Mouse (Mus musculus): ENCODE data around the gene Syt9.

Gene Syt9

GRCm38 (mm10) chr7:107370232-107371125 is at the start of gene Syt9:
Syt9 (plus strand) TSS chr7:107370728.
- peak in 1 of 2 experiments; percentile 62 for DNase-seq (ENCODE audit: low spot score in 2 of 2)

GRCm38 (mm10) chr7:107339013-107339412 is 31.5 kb upstream of the Syt9 start:
- no peak for DNase-seq (ENCODE audit: low spot score in 2 of 2)

- no peak for DNase-seq (ENCODE audit: low spot score in 2 of 2)
Observed at GRCm38 (mm10) chr7:107339560-107340057, 30.9 kb upstream of the Syt9 start.

DNA sequence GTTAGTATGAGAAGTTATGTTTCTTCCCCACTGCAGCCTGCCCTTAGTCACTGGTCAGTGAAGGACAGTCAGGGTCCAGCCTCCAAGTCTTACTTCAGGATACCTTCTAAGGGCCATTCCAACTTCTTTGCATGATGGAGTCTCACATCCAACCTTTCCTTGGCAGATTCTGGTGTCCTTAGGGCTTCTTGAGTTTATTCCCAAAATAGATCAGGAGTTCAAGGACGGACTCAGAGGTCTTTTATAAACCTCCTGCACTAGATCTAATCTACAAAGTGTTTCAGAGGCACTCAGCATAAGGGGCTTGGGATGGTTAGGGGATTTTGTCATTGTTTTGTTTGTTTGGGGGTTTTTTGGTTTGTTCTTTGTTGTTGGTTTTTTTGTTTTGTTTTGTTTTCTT is 30.3 kb upstream of the Syt9 start:
- no peak for DNase-seq (ENCODE audit: low spot score in 2 of 2)

DNA sequence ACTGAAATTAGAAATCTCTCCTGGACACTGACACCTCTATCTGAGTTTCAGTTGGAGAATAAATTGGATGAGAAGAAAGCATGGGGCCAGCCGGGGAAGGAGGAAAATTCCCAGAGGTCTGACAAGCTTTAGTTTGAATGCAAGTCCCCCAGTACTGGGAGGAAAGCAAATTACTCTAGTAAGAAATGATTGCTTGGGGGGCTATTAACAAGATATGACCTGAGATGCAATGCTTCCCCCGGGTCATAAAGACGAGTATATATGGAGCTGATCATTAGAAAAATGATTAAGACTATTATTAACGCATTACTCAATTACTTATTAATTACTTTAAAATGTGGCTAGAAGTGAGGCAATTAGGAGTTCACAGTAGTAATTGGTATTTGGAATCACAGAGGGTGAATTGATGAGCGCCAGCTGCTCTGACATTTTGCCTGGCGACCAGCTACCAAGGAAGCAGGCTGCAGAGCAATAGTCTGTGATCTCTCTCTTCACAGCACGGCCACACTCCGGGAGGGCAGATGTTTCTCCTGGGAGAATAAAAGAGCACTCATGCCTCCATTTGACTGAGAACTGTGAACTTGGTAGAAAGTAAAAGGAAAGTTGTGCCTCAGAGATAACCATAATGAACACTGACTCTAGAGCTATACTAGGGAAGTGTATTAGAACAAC is 28.9 kb upstream of the Syt9 start:
- no peak for DNase-seq (ENCODE audit: low spot score in 2 of 2)

DNA sequence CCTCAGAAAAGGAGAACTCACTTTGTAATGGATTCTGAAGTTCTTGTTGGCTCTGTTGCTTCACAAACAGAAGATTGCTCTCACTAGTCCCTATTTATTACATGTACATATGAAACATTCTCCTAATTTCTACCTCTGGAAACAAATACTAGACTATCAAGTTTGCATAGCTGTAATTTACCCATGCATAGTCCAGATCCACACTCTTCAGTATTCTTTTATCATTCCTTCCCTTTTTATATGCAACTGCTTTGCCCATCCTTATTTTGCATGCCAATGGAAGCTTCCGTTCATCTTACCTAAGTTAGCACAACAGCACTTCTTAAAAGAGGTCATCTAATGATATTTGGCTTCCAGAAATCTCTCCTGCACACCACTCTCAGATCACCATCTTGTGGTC is 21.3 kb upstream of the Syt9 start:
- DNase-seq (ENCODE audit: low spot score in 2 of 2), result no peak

DNA sequence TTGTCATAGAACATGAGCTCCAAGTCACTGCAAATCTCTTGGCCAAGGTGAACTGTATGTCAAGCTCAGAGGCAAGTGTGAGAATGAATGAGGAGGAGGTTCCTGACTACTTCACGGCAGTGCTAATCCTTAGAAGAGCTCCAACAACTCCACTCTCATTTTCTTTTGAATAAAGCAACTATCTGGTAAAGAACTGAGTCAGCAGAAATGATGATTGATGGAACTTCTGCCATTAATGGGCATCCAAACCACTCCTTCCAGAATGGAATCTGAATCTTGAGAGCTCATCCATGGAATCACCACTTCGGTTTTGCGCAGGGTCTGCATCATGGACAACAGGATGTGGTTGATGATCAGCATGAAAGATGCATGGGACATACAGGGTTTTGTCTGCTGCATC is 8.4 kb upstream of the Syt9 start:
- DNase-seq (ENCODE audit: low spot score in 2 of 2), result no peak

GRCm38 (mm10) chr7:107362634-107363033 is 7.9 kb upstream of the Syt9 start:
- DNase-seq (ENCODE audit: low spot score in 2 of 2), result no peak

- DNase-seq (ENCODE audit: low spot score in 2 of 2), result peak in 1 of 2 experiments; percentile 60
Observed at GRCm38 (mm10) chr7:107371126-107371920, 795 bp downstream of the Syt9 start.

GRCm38 (mm10) chr7:107380562-107380961 is 10.0 kb downstream of the Syt9 start:
- DNase-seq (ENCODE audit: low spot score in 2 of 2), result no peak

- no peak for DNase-seq (ENCODE audit: low spot score in 2 of 2)
Observed at GRCm38 (mm10) chr7:107389604-107390003, 19.1 kb downstream of the Syt9 start.

DNA sequence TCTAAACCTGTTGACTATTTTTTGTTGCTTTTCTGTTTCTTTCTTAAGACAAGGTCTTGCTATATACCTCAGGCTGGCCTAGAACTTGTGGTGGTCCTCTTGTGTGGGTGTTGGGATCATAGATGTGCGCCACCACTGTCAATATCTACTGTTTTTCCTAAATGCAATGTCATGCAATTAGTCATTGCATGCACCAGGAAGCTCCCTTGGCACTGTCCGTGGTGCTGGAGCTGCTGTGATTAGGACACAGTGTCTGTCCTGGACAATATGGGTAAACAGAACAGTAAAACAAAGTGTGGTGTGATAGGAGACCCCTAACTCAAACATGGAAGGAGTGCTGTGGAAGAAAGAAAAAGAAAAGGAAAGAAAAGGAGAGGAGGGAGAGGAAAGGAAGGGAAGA is 22.2 kb downstream of the Syt9 start:
- no peak for DNase-seq (ENCODE audit: low spot score in 2 of 2)

DNA sequence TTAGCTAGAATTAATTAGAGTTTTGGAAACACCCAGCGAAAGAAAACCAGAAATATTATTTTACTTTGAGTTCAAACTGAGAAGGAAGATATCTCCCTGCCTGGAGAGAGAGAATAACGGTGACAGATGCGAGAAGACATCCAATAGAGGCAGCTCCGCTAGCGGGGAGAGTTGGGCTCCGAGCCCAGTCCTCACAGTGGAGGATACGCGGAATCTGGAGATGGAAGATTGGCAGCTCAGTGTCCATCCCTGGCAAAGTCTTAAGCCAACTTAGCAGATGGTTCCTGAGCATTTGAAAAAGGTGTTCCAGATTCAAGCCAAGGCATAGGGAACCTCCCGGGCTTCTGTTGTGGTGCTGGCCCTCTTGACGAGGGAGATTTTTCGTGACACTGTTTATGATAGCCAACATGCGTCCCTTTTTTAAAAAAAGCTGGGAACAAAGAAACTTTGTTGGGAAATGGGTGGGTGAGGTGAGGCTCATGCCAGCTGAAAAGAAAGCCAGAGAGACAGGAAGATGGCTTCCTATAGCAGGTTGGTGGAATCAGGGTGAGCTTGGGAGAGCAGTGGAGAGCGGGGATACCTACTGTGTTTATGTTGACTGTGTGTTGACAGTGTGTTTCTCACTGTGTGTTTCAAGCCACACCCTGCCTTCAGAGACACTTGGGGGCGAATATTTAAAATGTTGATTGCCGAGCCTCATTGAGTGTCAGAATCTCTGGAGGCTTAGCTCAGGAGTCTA is 29.7 kb downstream of the Syt9 start:
- DNase-seq (ENCODE audit: low spot score in 2 of 2), result no peak

DNA sequence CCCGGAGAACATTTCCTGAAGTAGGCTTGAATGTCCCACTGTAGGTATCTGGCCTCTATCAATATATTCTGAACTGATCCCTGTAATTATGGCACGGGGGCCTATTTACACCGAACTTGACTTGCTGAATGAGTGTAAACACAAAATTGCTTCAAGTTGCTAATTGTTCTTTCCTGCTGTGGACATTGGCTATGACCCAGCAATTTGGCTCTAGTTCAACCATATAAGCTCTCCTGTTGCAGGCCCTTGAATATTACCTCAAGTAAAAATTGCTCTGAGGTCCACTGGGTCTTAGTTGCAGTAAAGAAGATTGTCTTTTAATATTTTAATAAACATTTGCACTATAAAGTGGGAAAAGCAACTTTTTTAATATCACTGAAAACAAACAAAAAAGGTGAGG is 32.7 kb downstream of the Syt9 start:
- no peak for DNase-seq (ENCODE audit: low spot score in 2 of 2)

GRCm38 (mm10) chr7:107414928-107415327 is 44.4 kb downstream of the Syt9 start:
- no peak for DNase-seq (ENCODE audit: low spot score in 2 of 2)

- no peak for DNase-seq (ENCODE audit: low spot score in 2 of 2)
Observed at GRCm38 (mm10) chr7:107417043-107417850, 46.7 kb downstream of the Syt9 start.

GRCm38 (mm10) chr7:107437381-107437780 is 66.9 kb downstream of the Syt9 start:
- DNase-seq (ENCODE audit: low spot score in 2 of 2), result no peak

DNA sequence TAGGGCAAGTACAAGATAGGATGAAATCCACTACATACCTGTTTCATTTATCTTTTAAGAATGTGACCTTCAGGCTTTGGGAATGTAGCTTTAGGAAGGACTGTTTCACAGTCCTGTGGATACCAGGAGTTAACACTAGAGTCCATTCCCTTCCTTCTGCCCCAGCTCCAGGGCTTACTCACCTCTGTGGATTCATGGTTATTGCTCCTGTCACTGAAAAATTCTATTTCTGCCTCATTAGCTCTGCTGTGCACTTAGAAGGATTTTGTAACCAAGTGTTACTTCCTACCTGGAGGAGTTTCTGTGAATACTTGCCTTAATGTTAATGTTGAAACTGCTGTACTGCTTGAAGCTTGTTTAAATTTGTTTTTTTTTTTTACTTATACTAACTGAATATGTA is 74.1 kb downstream of the Syt9 start:
- no peak for DNase-seq (ENCODE audit: low spot score in 2 of 2)

DNA sequence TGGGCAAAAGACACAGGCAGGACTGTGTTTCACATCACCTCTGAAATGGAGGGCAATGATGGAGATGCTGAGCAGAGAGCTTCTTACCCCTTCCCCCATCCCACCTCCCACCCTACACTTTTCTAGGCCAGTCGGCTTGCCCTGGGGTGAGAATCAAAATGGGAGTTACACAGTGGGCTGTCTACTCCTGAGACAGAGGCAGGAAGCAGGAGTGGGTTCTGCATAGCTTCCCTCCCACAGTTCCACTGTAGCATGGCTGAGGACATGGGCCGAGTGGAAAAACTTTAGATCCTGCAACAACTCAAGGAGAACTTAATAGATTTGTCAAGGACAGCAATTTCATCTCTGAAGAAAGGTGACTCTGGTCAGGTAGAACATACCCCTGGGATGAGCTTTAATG is 84.1 kb downstream of the Syt9 start:
- DNase-seq (ENCODE audit: low spot score in 2 of 2), result peak in 1 of 2 experiments; percentile 40

GRCm38 (mm10) chr7:107455118-107455521 is 84.6 kb downstream of the Syt9 start:
- DNase-seq (ENCODE audit: low spot score in 2 of 2), result peak in 1 of 2 experiments; percentile 34
